In the genomic region with DNA sequence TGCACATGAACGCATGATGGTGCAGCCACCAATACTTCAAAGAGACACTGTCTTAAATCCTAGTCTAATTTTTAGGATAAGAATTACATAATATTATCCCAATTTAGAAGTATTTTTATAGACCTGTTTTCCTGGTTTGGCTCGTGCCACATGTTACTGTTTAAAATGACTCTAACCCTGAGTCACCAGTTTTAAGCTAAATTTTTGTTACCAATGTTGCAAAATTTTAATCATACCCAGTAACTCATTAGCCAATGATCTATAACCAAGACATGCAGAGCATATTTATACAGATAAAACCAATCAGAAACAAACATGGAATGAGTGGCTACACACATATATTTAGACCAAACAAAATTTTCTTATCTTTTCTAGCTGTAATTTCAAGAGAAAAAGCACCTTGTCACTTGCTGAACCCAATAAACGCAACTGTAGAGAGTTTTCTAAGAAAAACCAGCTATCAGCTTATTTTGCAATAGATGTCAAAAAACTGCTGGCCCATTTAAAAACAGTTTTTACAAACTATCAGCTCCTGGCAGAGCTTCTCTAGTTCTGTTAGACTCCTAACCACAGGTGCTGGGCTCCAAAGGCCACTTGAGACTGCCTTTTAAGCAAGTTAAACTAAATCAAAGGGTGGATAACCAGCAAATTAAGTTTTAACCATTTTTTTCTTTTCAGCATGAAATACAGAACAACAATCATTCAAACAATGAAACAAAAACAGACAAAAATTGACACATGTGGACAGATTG, we compare ENCODE assay signal across 28 mouse cellular contexts. TPM values are rescaled to one million over a fixed set of nuclear protein-coding genes. Genes with fewer than 3 reads are reported as not detected.
DNase-seq lines count a peak whose midpoint lies in the region; ATAC-seq and TF ChIP-seq lines count a peak whose summit lies in the region.
"Had no signal": no experiment of that assay in that cellular context is flagged by ENCODE, and none has a peak within 500 bp of the region (broad histone marks: within the 10 kb centered on the region; RNA-seq: fewer than 3 reads in every experiment).

No protein-coding gene starts in this region.

- no peak overlapping the region for H3K4me3 ChIP-seq in kidney, adult 2 months (ENCODE audit: insufficient read depth, low read depth, low read length)
- no peak overlapping the region for H3K4me3 ChIP-seq in kidney, embryonic 16.5 days (ENCODE audit: low read length)
- H3K4me3 ChIP-seq in liver, adult 2 months (ENCODE audit: insufficient read depth, low read depth, low read length) = no peak overlapping the region
- no peak overlapping the region for H3K4me3 ChIP-seq in liver, embryonic 11.5 days (ENCODE audit: low read depth, low read length)
- H3K4me3 ChIP-seq: embryonic facial prominence, embryonic 13.5 days; embryonic facial prominence, embryonic 15.5 days; erythroblast, embryonic 14.5 days; forebrain, embryonic 10.5 days; forebrain, embryonic 12.5 days had no signal

- no peak for TF ChIP-seq CTCF in kidney, adult 2 months (conservative IDR thresholded peaks at IDR 0.05; ENCODE audit: insufficient read depth, insufficient read length, low read depth, low read length)
- no peak for TF ChIP-seq CTCF in liver, adult 2 months (IDR thresholded peaks at IDR 0.05; ENCODE audit: low read depth, low read length)

- WGBS in kidney, adult 2 months = 52% methylated on average over 3 of the region's 3 CpGs
- WGBS in kidney, embryonic 16.5 days = 81% methylated on average over 3 of the region's 3 CpGs
- WGBS in liver, adult 2 months = 15% methylated on average over 3 of the region's 3 CpGs
- 79% methylated on average over 3 of the region's 3 CpGs for WGBS in liver, embryonic 11.5 days

- peak overlapping the region; percentile 74 for H3K27ac ChIP-seq in kidney, adult 2 months (ENCODE audit: insufficient read depth, low read depth, low read length)
- no peak overlapping the region for H3K27ac ChIP-seq in kidney, embryonic 16.5 days (ENCODE audit: low read length)
- H3K27ac ChIP-seq in liver, adult 2 months (replicated peaks; ENCODE audit: insufficient read depth, low read depth, low read length) = peak overlapping the region; percentile 80; the same call in 1 of the 2 replicates
- H3K27ac ChIP-seq in liver, embryonic 11.5 days (ENCODE audit: low read depth, low read length) = no peak overlapping the region
- H3K27ac ChIP-seq: embryonic facial prominence, embryonic 13.5 days; embryonic facial prominence, embryonic 15.5 days; forebrain, embryonic 10.5 days; forebrain, embryonic 12.5 days had no signal

- peaks cover 2% of the 10 kb centered on the region; the same call in 1 of the 2 replicates for H3K4me1 ChIP-seq in kidney, adult 2 months (ENCODE audit: control insufficient read depth, insufficient read depth, low read length)
- no peaks in the 10 kb centered on the region for H3K4me1 ChIP-seq in kidney, embryonic 16.5 days (ENCODE audit: insufficient read depth, low read length)
- H3K4me1 ChIP-seq in liver, adult 2 months (ENCODE audit: control insufficient read depth, insufficient read depth, low read length) = peaks cover 12% of the 10 kb centered on the region; the same call in 1 of the 2 replicates
- no peaks in the 10 kb centered on the region for H3K4me1 ChIP-seq in liver, embryonic 11.5 days (replicated peaks; ENCODE audit: control insufficient read depth, insufficient read depth, low read length)
- H3K4me1 ChIP-seq: embryonic facial prominence, embryonic 13.5 days; embryonic facial prominence, embryonic 15.5 days; forebrain, embryonic 12.5 days had no signal

- no peak for ATAC-seq in kidney, embryonic 16.5 days (ENCODE audit: low FRiP score, low TSS enrichment)
- ATAC-seq in liver, embryonic 11.5 days (replicated peaks; ENCODE audit: low FRiP score) = no peak
- ATAC-seq: forebrain, embryonic 14.5 days had no signal

- no peaks in the 10 kb centered on the region for H3K36me3 ChIP-seq in kidney, adult 2 months (ENCODE audit: control insufficient read depth, insufficient read depth, low read length)
- no peaks in the 10 kb centered on the region for H3K36me3 ChIP-seq in kidney, embryonic 16.5 days (ENCODE audit: insufficient read depth, low read length)
- H3K36me3 ChIP-seq in liver, adult 2 months (ENCODE audit: control insufficient read depth, insufficient read depth, low read length) = no peaks in the 10 kb centered on the region
- H3K36me3 ChIP-seq in liver, embryonic 11.5 days (ENCODE audit: control insufficient read depth, insufficient read depth, low read length) = no peaks in the 10 kb centered on the region
- H3K36me3 ChIP-seq: embryonic facial prominence, embryonic 13.5 days; embryonic facial prominence, embryonic 15.5 days; forebrain, embryonic 10.5 days; forebrain, embryonic 12.5 days had no signal

- no peak overlapping the region for H3K9ac ChIP-seq in kidney, embryonic 16.5 days (replicated peaks; ENCODE audit: low read length)
- H3K9ac ChIP-seq in liver, adult 2 months (ENCODE audit: low read depth, low read length) = no peak overlapping the region
- H3K9ac ChIP-seq in liver, embryonic 11.5 days (ENCODE audit: low read depth, low read length) = no peak overlapping the region
- H3K9ac ChIP-seq: embryonic facial prominence, embryonic 13.5 days; embryonic facial prominence, embryonic 15.5 days; forebrain, embryonic 12.5 days had no signal

- no peaks in the 10 kb centered on the region for H3K79me2 ChIP-seq in liver, adult 2 months (ENCODE audit: control insufficient read depth, insufficient read depth, low read length)

- no peaks in the 10 kb centered on the region for H3K9me3 ChIP-seq in kidney, embryonic 16.5 days (ENCODE audit: low read length)
- H3K9me3 ChIP-seq in liver, embryonic 11.5 days (ENCODE audit: control insufficient read depth, low read length) = no peaks in the 10 kb centered on the region
- H3K9me3 ChIP-seq: embryonic facial prominence, embryonic 13.5 days; embryonic facial prominence, embryonic 15.5 days; forebrain, embryonic 10.5 days; forebrain, embryonic 12.5 days had no signal

- no peaks in the 10 kb centered on the region for H3K27me3 ChIP-seq in kidney, adult 2 months (replicated peaks; ENCODE audit: control insufficient read depth, insufficient read depth, low read length)
- H3K27me3 ChIP-seq in kidney, embryonic 16.5 days (ENCODE audit: insufficient read depth, low read length) = no peaks in the 10 kb centered on the region
- H3K27me3 ChIP-seq in liver, adult 2 months (ENCODE audit: control insufficient read depth, insufficient read depth, low read length) = no peaks in the 10 kb centered on the region
- H3K27me3 ChIP-seq in liver, embryonic 11.5 days (replicated peaks; ENCODE audit: control insufficient read depth, insufficient read depth, low read length) = no peaks in the 10 kb centered on the region
- H3K27me3 ChIP-seq: embryonic facial prominence, embryonic 13.5 days; embryonic facial prominence, embryonic 15.5 days; forebrain, embryonic 12.5 days had no signal

- no peak for TF ChIP-seq POLR2A in kidney, adult 2 months (IDR thresholded peaks at IDR 0.05; ENCODE audit: low read depth, low read length)
- TF ChIP-seq POLR2A in liver, adult 2 months (IDR thresholded peaks at IDR 0.05; ENCODE audit: extremely low read depth, insufficient read depth, low read length) = no peak

- DNase-seq in kidney, adult 2 months = peak; percentile 78
- DNase-seq in kidney, postnatal 10 days = no peak
- peak; percentile 81 for DNase-seq in kidney, adult 9 months
- peak; percentile 93 for DNase-seq in liver, adult 2 months (ENCODE audit: extremely low read depth, low read depth, low spot score)
- DNase-seq in liver, embryonic 11.5 days (ENCODE audit: low spot score) = no peak
- DNase-seq: adrenal gland, adult 2 months; adrenal gland, postnatal 10 days; adrenal gland, postnatal 25 days; cerebellum, adult 11 months; cerebellum, adult 18-20 months; cerebellum, adult 8-10 months; cerebellum, adult 9-11 months; cerebellum, postnatal 14 days; cerebellum, postnatal 36 days; embryo, embryonic 11 days had no signal

- H3K4me2 ChIP-seq in kidney, embryonic 16.5 days (replicated peaks; ENCODE audit: low read depth, low read length) = no peak overlapping the region
- H3K4me2 ChIP-seq in liver, embryonic 11.5 days = no peak overlapping the region
- H3K4me2 ChIP-seq: embryonic facial prominence, embryonic 13.5 days; embryonic facial prominence, embryonic 15.5 days; forebrain, embryonic 12.5 days had no signal

RNA-seq across cellular contexts. Expression of gene Acsm2, which starts 3.5 kb away (rescaled TPM):
- 980 and 1,120 TPM in 2 replicates for polyA plus RNA-seq in kidney, adult 2 months (2012; rRNA removed)
- polyA plus RNA-seq in kidney, embryonic 16.5 days (2015; fragmentation: Nextera tagmentation; extraction: Ambion mirVana) = 54.0 and 59.8 TPM in 2 replicates
- 2.3 and 8.3 TPM in 2 replicates for total RNA-seq in liver, adult 2 months (2014; rRNA removed)
- 1.2 TPM in 2 replicates for polyA plus RNA-seq in liver, adult 2 months (2012; rRNA removed)
- polyA plus RNA-seq in liver, embryonic 11.5 days (2014; fragmentation: Nextera tagmentation; extraction: Ambion mirVana) = not detected in 2 replicates
- total RNA-seq: adrenal gland, postnatal 25 days; common myeloid progenitor, adult 5-6 weeks; ES-E14; MEL had no signal
- polyA plus RNA-seq: adrenal gland, adult 2 months; brain, embryonic 14.5 days; C2C12; embryonic facial prominence, embryonic 11.5 days; embryonic facial prominence, embryonic 13.5 days; erythroblast, embryonic 14.5 days; forebrain, embryonic 10.5 days; forebrain, embryonic 12.5 days; forebrain, embryonic 14.5 days had no signal

RNA-seq across cellular contexts. Expression of gene Pdilt, which starts 27.4 kb away (rescaled TPM):
- 1.4 and 2.2 TPM in 2 replicates for polyA plus RNA-seq in kidney, adult 2 months (2012; rRNA removed)
- 0.10 and 0.21 TPM in 2 replicates for polyA plus RNA-seq in kidney, embryonic 16.5 days (2015; fragmentation: Nextera tagmentation; extraction: Ambion mirVana)
- 5.7 and 11.6 TPM in 2 replicates for total RNA-seq in liver, adult 2 months (2014; rRNA removed)
- polyA plus RNA-seq in liver, adult 2 months (2012; rRNA removed) = 1.3 and 2.0 TPM in 2 replicates
- polyA plus RNA-seq in liver, embryonic 11.5 days (2014; fragmentation: Nextera tagmentation; extraction: Ambion mirVana) = not detected in 2 replicates
- total RNA-seq: adrenal gland, adult 2 months; adrenal gland, postnatal 25 days; common myeloid progenitor, adult 5-6 weeks; ES-E14 had no signal
- polyA plus RNA-seq: adrenal gland, adult 2 months; C2C12; embryonic facial prominence, embryonic 11.5 days; embryonic facial prominence, embryonic 13.5 days; embryonic facial prominence, embryonic 15.5 days; erythroblast, embryonic 14.5 days; forebrain, embryonic 10.5 days; forebrain, embryonic 12.5 days had no signal

RNA-seq across cellular contexts. Expression of gene Acsm5, which starts 31.4 kb away (rescaled TPM):
- polyA plus RNA-seq in kidney, adult 2 months (2012; rRNA removed) = 78.2 and 91.7 TPM in 2 replicates
- polyA plus RNA-seq in kidney, embryonic 16.5 days (2015; fragmentation: Nextera tagmentation; extraction: Ambion mirVana) = 1.2 TPM in 2 replicates
- total RNA-seq in liver, adult 2 months (2014; rRNA removed) = 104 and 109 TPM in 2 replicates
- 86.9 and 127 TPM in 2 replicates for polyA plus RNA-seq in liver, adult 2 months (2012; rRNA removed)
- polyA plus RNA-seq in liver, embryonic 11.5 days (2014; fragmentation: Nextera tagmentation; extraction: Ambion mirVana) = not detected in 2 replicates
- total RNA-seq: common myeloid progenitor, adult 5-6 weeks; ES-E14; MEL had no signal
- polyA plus RNA-seq: brain, embryonic 14.5 days; C2C12; embryonic facial prominence, embryonic 11.5 days; embryonic facial prominence, embryonic 13.5 days; embryonic facial prominence, embryonic 15.5 days; erythroblast, embryonic 14.5 days; forebrain, embryonic 10.5 days; forebrain, embryonic 12.5 days; forebrain, embryonic 14.5 days had no signal

RNA-seq across cellular contexts. Expression of gene Acsm1, which starts 56.2 kb away (rescaled TPM):
- 209 and 221 TPM in 2 replicates for polyA plus RNA-seq in kidney, adult 2 months (2012; rRNA removed)
- polyA plus RNA-seq in kidney, embryonic 16.5 days (2015; fragmentation: Nextera tagmentation; extraction: Ambion mirVana) = 5.2 and 7.4 TPM in 2 replicates
- total RNA-seq in liver, adult 2 months (2014; rRNA removed) = 357 and 475 TPM in 2 replicates
- 223 and 257 TPM in 2 replicates for polyA plus RNA-seq in liver, adult 2 months (2012; rRNA removed)
- polyA plus RNA-seq in liver, embryonic 11.5 days (2014; fragmentation: Nextera tagmentation; extraction: Ambion mirVana) = not detected in 2 replicates
- total RNA-seq: adrenal gland, postnatal 25 days; common myeloid progenitor, adult 5-6 weeks; ES-E14; MEL had no signal
- polyA plus RNA-seq: brain, embryonic 14.5 days; C2C12; embryonic facial prominence, embryonic 11.5 days; embryonic facial prominence, embryonic 13.5 days; erythroblast, embryonic 14.5 days; forebrain, embryonic 10.5 days; forebrain, embryonic 12.5 days; forebrain, embryonic 14.5 days had no signal

Comparison
In these comparisons a context has a peak if more than half of its experiments do, and no peak if none do; other contexts are left out.
1. DNase-seq: peak in kidney, adult 2 months (single experiment), kidney, adult 9 months (single experiment) and liver, adult 2 months (single experiment); none in kidney, postnatal 10 days (single experiment) and liver, embryonic 11.5 days (single experiment).
2. H3K27ac ChIP-seq: peak in kidney, adult 2 months (single experiment) and liver, adult 2 months (single experiment); none in kidney, embryonic 16.5 days (single experiment) and liver, embryonic 11.5 days (single experiment).
3. RNA of gene Acsm5, which starts 31.4 kb away (polyA plus RNA-seq): 86.9 to 127 TPM in liver, adult 2 months and 78.2 to 91.7 TPM in kidney, adult 2 months; 1.2 TPM in kidney, embryonic 16.5 days and not detected in liver, embryonic 11.5 days; every median in the first group is over 10 times any median in the second.
4. RNA of gene Acsm2, which starts 3.5 kb away (polyA plus RNA-seq): 980 to 1,120 TPM in kidney, adult 2 months and 54.0 to 59.8 TPM in kidney, embryonic 16.5 days; 1.2 TPM in liver, adult 2 months and not detected in liver, embryonic 11.5 days; every median in the first group is over 10 times any median in the second.